Mouse (Mus musculus): ENCODE results near the gene Epha7.

DNA sequence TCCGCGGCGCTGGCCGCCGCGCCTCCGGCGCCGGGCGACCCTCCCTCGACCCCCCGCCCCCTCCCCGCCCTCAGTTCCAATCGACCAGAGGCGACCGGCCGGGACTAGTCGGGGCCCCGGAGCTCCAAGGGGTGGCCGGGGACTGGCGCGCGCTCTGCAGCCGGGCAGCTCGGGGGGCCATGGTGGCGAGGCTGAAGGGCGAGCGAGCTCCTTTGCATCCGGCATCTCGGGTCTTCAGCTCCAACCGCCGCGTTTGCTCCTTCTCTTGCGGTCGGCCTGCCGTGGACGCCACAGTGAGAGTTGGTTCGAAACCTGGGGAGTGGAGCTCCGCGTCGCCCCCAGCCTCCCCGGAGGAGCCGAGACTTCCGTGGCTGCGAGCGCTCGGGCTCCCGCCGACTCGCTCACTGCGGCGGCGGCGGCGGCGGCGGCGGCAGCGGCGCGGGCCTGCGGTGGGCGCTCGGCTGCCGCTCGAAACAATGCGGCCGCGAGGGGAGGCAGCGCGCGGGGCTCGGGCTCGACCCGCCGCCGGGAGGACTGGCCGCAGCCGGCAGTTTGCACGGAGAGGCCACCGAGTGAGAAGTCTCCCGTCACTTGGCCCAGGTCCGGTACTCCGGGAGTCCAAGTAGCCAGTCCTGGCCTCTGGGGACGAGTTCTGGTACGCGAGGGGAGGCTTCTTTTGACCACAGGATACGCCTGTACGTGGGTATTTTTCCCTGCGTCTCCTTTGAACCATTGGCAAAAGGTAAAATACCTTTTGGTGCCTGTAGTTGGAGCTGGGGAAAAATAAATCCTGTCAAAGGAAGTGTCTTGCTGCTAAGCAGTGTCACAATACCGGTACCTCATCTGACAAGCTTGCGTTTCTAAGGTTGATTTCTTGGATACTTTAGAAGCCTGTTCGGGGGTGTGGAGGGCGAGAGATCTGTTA, 882 bp downstream of the Epha7 start:
- TF ChIP-seq CTCF (IDR thresholded peaks at IDR 0.05; ENCODE audit: low read depth): no peak
- TF ChIP-seq EP300 (IDR thresholded peaks at IDR 0.05; ENCODE audit: low read depth): no peak

Measured in liver, embryonic 14.5 days (tissue).